Comparison of ENCODE assay signal across 23 mouse cellular contexts in the genomic region with DNA sequence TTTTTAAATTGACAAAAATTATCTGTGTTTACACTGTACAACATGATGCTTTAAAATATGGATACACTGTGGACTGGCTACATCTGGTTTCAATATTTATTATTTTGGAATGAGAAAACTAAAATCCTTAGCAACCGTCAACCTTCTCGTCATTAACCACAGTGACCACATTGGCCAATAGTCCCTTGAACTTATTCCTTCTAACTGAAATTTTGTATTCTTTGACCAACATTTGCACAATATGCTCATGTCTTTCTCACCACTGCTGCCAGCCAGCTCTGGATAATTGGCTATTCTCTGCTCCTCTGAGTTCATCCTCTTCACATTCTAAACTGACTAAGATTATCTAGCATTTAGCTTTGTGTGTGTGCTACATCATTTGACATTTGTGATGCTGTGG.
DNase-seq lines count a peak whose midpoint lies in the region; ATAC-seq and TF ChIP-seq lines count a peak whose summit lies in the region.
"Had no signal": no experiment of that assay in that cellular context is flagged by ENCODE, and none has a peak within 500 bp of the region (broad histone marks: within the 10 kb centered on the region; RNA-seq: fewer than 3 reads in every experiment).

No protein-coding gene starts in this region.

- TF ChIP-seq CTCF in liver, postnatal 0 days (IDR thresholded peaks at IDR 0.05; ENCODE audit: low read depth): no peak

- no peak overlapping the region for H3K9ac ChIP-seq in liver, postnatal 0 days (replicated peaks)
- H3K9ac ChIP-seq in liver, embryonic 11.5 days (ENCODE audit: low read depth, low read length): no peak overlapping the region
- H3K9ac ChIP-seq: embryonic facial prominence, embryonic 12.5 days; forebrain, embryonic 12.5 days; heart, embryonic 15.5 days; hindbrain, embryonic 15.5 days had no signal

- no peak overlapping the region for H3K4me2 ChIP-seq in liver, postnatal 0 days (ENCODE audit: low read depth, low read length)
- no peak overlapping the region for H3K4me2 ChIP-seq in liver, embryonic 11.5 days
- H3K4me2 ChIP-seq: embryonic facial prominence, embryonic 12.5 days; forebrain, embryonic 12.5 days; heart, embryonic 11.5 days; heart, embryonic 15.5 days; hindbrain, embryonic 15.5 days had no signal

- 69% methylated on average over 2 of the region's 2 CpGs for WGBS in liver, postnatal 0 days (ENCODE audit: insufficient replicate concordance)
- WGBS in liver, embryonic 11.5 days: 68% methylated on average over 2 of the region's 2 CpGs

- H3K9me3 ChIP-seq in liver, postnatal 0 days (ENCODE audit: low read length): no peaks in the 10 kb centered on the region
- no peaks in the 10 kb centered on the region for H3K9me3 ChIP-seq in liver, embryonic 11.5 days (ENCODE audit: control insufficient read depth, low read length)
- H3K9me3 ChIP-seq: embryonic facial prominence, embryonic 12.5 days; forebrain, embryonic 12.5 days; G1E; heart, embryonic 15.5 days; hindbrain, embryonic 10.5 days; hindbrain, embryonic 15.5 days had no signal

- H3K4me1 ChIP-seq in liver, postnatal 0 days (ENCODE audit: insufficient read depth): peaks cover 2% of the 10 kb centered on the region; the same call in 1 of the 2 replicates
- H3K4me1 ChIP-seq in liver, embryonic 11.5 days (replicated peaks; ENCODE audit: control insufficient read depth, insufficient read depth, low read length): no peaks in the 10 kb centered on the region
- H3K4me1 ChIP-seq: embryonic facial prominence, embryonic 12.5 days; forebrain, embryonic 12.5 days; hindbrain, embryonic 10.5 days; hindbrain, embryonic 15.5 days had no signal

- DNase-seq in liver, postnatal 0 days: no peak
- DNase-seq in liver, embryonic 11.5 days (ENCODE audit: low spot score): no peak
- peak; percentile 65 for DNase-seq in fibroblast of lung, adult 2 months (ENCODE audit: low read depth)
- DNase-seq in cerebellum, adult 9-11 months: no peak
- DNase-seq in thymus, postnatal 25 days: no peak
- DNase-seq in cerebellum, postnatal 4 days (ENCODE audit: low spot score in 2 of 2): no peak
- DNase-seq in lung, postnatal 4 days: no peak
- DNase-seq: adrenal gland, postnatal 25 days; cerebellum, adult 18-20 months; cerebellum, postnatal 10 days; gastrocnemius, postnatal 10 days; heart, adult 2 months; heart, postnatal 14 days had no signal

- TF ChIP-seq EP300 in liver, postnatal 0 days (IDR thresholded peaks at IDR 0.05; ENCODE audit: low read depth): no peak

- no peak for ATAC-seq in liver, postnatal 0 days
- ATAC-seq in liver, embryonic 11.5 days (replicated peaks; ENCODE audit: low FRiP score): no peak
- ATAC-seq in megakaryocyte progenitor cell, adult 5-6 weeks (replicated peaks; ENCODE audit: poor library complexity): peak; percentile 67
- ATAC-seq: CD4-positive, CD25-positive, alpha-beta regulatory T cell, adult 4 months; forebrain, embryonic 16.5 days had no signal

- no peaks in the 10 kb centered on the region for H3K27me3 ChIP-seq in liver, postnatal 0 days (ENCODE audit: insufficient read depth, low read length)
- H3K27me3 ChIP-seq in liver, embryonic 11.5 days (replicated peaks; ENCODE audit: control insufficient read depth, insufficient read depth, low read length): no peaks in the 10 kb centered on the region
- H3K27me3 ChIP-seq: embryonic facial prominence, embryonic 12.5 days; forebrain, embryonic 12.5 days; heart, embryonic 15.5 days; hindbrain, embryonic 15.5 days had no signal

- H3K36me3 ChIP-seq in liver, postnatal 0 days (replicated peaks; ENCODE audit: insufficient read depth, low read length): peaks cover 3% of the 10 kb centered on the region
- no peaks in the 10 kb centered on the region for H3K36me3 ChIP-seq in liver, embryonic 11.5 days (ENCODE audit: control insufficient read depth, insufficient read depth, low read length)
- H3K36me3 ChIP-seq: embryonic facial prominence, embryonic 12.5 days; forebrain, embryonic 12.5 days; G1E; heart, embryonic 15.5 days; hindbrain, embryonic 10.5 days; hindbrain, embryonic 15.5 days had no signal

- 0 out of 2 replicates have a peak overlapping the region, but pooled peaks have one; percentile 16 for H3K27ac ChIP-seq in liver, postnatal 0 days (ENCODE audit: low read depth)
- no peak overlapping the region for H3K27ac ChIP-seq in liver, embryonic 11.5 days (ENCODE audit: low read depth, low read length)
- H3K27ac ChIP-seq: embryonic facial prominence, embryonic 12.5 days; forebrain, embryonic 12.5 days; heart, adult 2 months; hindbrain, embryonic 10.5 days; hindbrain, embryonic 15.5 days had no signal

- no peak overlapping the region for H3K4me3 ChIP-seq in liver, postnatal 0 days (ENCODE audit: low read depth, low read length)
- H3K4me3 ChIP-seq in liver, embryonic 11.5 days (ENCODE audit: low read depth, low read length): no peak overlapping the region
- H3K4me3 ChIP-seq: embryonic facial prominence, embryonic 12.5 days; forebrain, embryonic 12.5 days; heart, adult 2 months; heart, embryonic 15.5 days; hindbrain, embryonic 10.5 days; hindbrain, embryonic 15.5 days had no signal
